27 mouse cellular contexts compared by ENCODE assay signal in the genomic region with DNA sequence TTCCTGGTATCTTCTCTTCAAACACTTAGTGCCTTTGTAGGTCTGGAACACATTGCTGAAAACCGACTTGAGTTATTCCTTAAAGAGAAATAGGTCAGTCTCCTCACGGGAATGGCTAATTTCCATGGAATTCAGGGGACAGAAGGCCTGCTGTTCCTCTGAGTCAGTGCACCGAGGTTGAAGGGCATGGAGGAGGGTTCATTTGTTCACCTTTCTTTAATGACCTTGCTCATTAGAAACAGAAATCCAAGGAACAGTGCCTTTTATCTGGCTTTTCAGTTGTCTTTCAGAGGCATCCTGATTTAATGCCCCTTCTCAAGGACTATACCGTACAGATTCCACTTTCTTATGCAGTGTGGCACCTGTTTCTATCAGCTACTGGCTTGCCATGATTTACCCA. TPM values are rescaled to one million over a fixed set of nuclear protein-coding genes. Genes with fewer than 3 reads are reported as not detected.
DNase-seq lines count a peak whose midpoint lies in the region; ATAC-seq and TF ChIP-seq lines count a peak whose summit lies in the region.
"Had no signal": no experiment of that assay in that cellular context is flagged by ENCODE, and none has a peak within 500 bp of the region (broad histone marks: within the 10 kb centered on the region; RNA-seq: fewer than 3 reads in every experiment).

No protein-coding gene starts in this region.

- DNase-seq in adrenal gland, adult 2 months: peak; percentile 61
- DNase-seq in adrenal gland, adult 18-20 months (ENCODE audit: low spot score in 2 of 2): no peak
- peak; percentile 55 for DNase-seq in liver, adult 2 months (ENCODE audit: extremely low read depth, low read depth, low spot score)
- peak; percentile 44 for DNase-seq in brain, adult 2 months (ENCODE audit: low read depth, low spot score)
- no peak for DNase-seq in heart, adult 11 months
- no peak for DNase-seq in cerebellum, adult 11 months
- DNase-seq: adrenal gland, postnatal 10 days; cerebellum, adult 9-11 months; cerebellum, postnatal 25 days; embryo, embryonic 11 days; gastrocnemius, postnatal 25 days; heart, adult 2 months; heart, postnatal 14 days; heart, postnatal 4 days had no signal

- peaks cover 11% of the 10 kb centered on the region for H3K36me3 ChIP-seq in liver, adult 2 months (ENCODE audit: control insufficient read depth, insufficient read depth, low read length)
- no peaks in the 10 kb centered on the region for H3K36me3 ChIP-seq in liver, embryonic 12.5 days
- H3K36me3 ChIP-seq: forebrain, embryonic 12.5 days; G1E had no signal

- H3K9ac ChIP-seq in liver, adult 2 months (ENCODE audit: low read depth, low read length): no peak overlapping the region
- no peak overlapping the region for H3K9ac ChIP-seq in liver, embryonic 12.5 days
- H3K9ac ChIP-seq: embryonic facial prominence, embryonic 13.5 days; forebrain, embryonic 12.5 days; forebrain, embryonic 15.5 days; heart, embryonic 13.5 days; hindbrain, embryonic 14.5 days had no signal

- H3K4me1 ChIP-seq in liver, adult 2 months (ENCODE audit: control insufficient read depth, insufficient read depth, low read length): peaks cover 27% of the 10 kb centered on the region
- peaks cover 12% of the 10 kb centered on the region; the same call in 1 of the 2 replicates for H3K4me1 ChIP-seq in liver, embryonic 12.5 days
- H3K4me1 ChIP-seq: forebrain, embryonic 12.5 days; forebrain, embryonic 15.5 days; heart, embryonic 10.5 days had no signal

- TF ChIP-seq POLR2A in liver, adult 2 months (IDR thresholded peaks at IDR 0.05; ENCODE audit: extremely low read depth, insufficient read depth, low read length): no peak

- WGBS in liver, adult 2 months: 36% methylated on average over 4 of the region's 4 CpGs
- WGBS in liver, embryonic 12.5 days (ENCODE audit: insufficient replicate concordance): 54% methylated on average over 4 of the region's 4 CpGs

- H3K27me3 ChIP-seq in liver, adult 2 months (ENCODE audit: control insufficient read depth, insufficient read depth, low read length): no peaks in the 10 kb centered on the region
- no peaks in the 10 kb centered on the region for H3K27me3 ChIP-seq in liver, embryonic 12.5 days (replicated peaks)
- H3K27me3 ChIP-seq: embryonic facial prominence, embryonic 13.5 days; forebrain, embryonic 12.5 days; forebrain, embryonic 15.5 days; heart, embryonic 13.5 days had no signal

- ATAC-seq in liver, embryonic 12.5 days: no peak
- ATAC-seq: forebrain, embryonic 15.5 days; hindbrain, postnatal 0 days; inflammation-experienced regulatory T-cells, adult 6 months; intestine, embryonic 16.5 days had no signal

- H3K9me3 ChIP-seq in liver, embryonic 12.5 days (replicated peaks): no peaks in the 10 kb centered on the region
- H3K9me3 ChIP-seq: embryonic facial prominence, embryonic 10.5 days; embryonic facial prominence, embryonic 13.5 days; forebrain, embryonic 12.5 days; forebrain, embryonic 15.5 days; heart, embryonic 10.5 days; heart, embryonic 13.5 days had no signal

- no peak overlapping the region; the same call in 1 of the 2 replicates for H3K27ac ChIP-seq in liver, adult 2 months (replicated peaks; ENCODE audit: insufficient read depth, low read depth, low read length)
- H3K27ac ChIP-seq in liver, embryonic 12.5 days: no peak overlapping the region
- H3K27ac ChIP-seq: embryonic facial prominence, embryonic 10.5 days; embryonic facial prominence, embryonic 13.5 days; forebrain, embryonic 12.5 days; forebrain, embryonic 15.5 days; heart, adult 2 months; heart, embryonic 10.5 days; heart, embryonic 13.5 days; hindbrain, embryonic 14.5 days; hindbrain, postnatal 0 days had no signal

- H3K79me2 ChIP-seq in liver, adult 2 months (ENCODE audit: control insufficient read depth, insufficient read depth, low read length): peaks cover 45% of the 10 kb centered on the region

- no peak overlapping the region for H3K4me3 ChIP-seq in liver, adult 2 months (ENCODE audit: insufficient read depth, low read depth, low read length)
- H3K4me3 ChIP-seq in liver, embryonic 12.5 days: no peak overlapping the region
- H3K4me3 ChIP-seq: embryonic facial prominence, embryonic 10.5 days; embryonic facial prominence, embryonic 13.5 days; erythroblast, embryonic 14.5 days; forebrain, embryonic 12.5 days; forebrain, embryonic 15.5 days; heart, adult 2 months; heart, embryonic 10.5 days; heart, embryonic 13.5 days had no signal

- H3K4me2 ChIP-seq in liver, embryonic 12.5 days: no peak overlapping the region
- H3K4me2 ChIP-seq: embryonic facial prominence, embryonic 13.5 days; forebrain, embryonic 12.5 days; forebrain, embryonic 15.5 days; heart, embryonic 13.5 days; hindbrain, embryonic 14.5 days had no signal

- no peak for TF ChIP-seq CTCF in liver, adult 2 months (IDR thresholded peaks at IDR 0.05; ENCODE audit: low read depth, low read length)

RNA-seq across cellular contexts. Expression of a gene that starts 18.9 kb away (rescaled TPM):
- total RNA-seq in adrenal gland, adult 2 months (2021): 10 to 100 TPM; 19.8 to 25.1 TPM
- 3.2 and 6.2 TPM in 2 replicates for polyA plus RNA-seq in adrenal gland, adult 2 months (2012; rRNA removed)
- total RNA-seq in adrenal gland, adult 18-20 months (2021): 10 to 100 TPM; 14.0 to 25.3 TPM
- total RNA-seq in liver, adult 2 months (2014; rRNA removed): 13.6 and 20.9 TPM in 2 replicates
- 7.3 and 11.6 TPM in 2 replicates for polyA plus RNA-seq in liver, adult 2 months (2012; rRNA removed)
- 6.5 and 7.2 TPM in 2 replicates for polyA plus RNA-seq in liver, embryonic 12.5 days (2016; fragmentation: Nextera tagmentation; extraction: Ambion mirVana)
- polyA plus RNA-seq: G1E had no signal

Comparison
In these comparisons a context has a peak if more than half of its experiments do, and no peak if none do; other contexts are left out.
1. DNase-seq: peak in adrenal gland, adult 2 months (single experiment), liver, adult 2 months (single experiment) and brain, adult 2 months (single experiment); none in adrenal gland, adult 18-20 months (0 of 2), heart, adult 11 months (single experiment) and cerebellum, adult 11 months (single experiment).